31 mouse cellular contexts compared by ENCODE assay signal in the genomic region with DNA sequence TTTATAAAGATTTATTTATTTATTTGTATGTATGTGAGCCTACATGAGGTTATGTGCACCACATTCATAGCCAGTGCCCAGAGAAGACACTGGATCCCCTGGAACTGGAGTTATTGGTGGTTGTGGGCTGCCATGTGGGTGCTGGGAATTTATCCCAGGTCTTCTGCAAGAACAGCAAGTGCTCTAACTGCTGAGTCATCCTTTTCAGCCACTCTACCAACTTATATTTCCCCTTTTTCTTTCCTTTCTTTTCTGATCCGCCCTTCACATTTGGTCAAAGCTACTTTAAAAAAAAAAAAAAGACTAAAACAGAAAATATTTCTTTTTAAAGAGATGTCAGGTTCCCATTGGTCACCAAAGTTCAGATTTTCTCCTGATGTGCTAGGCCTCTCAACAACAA.
"Had no signal": no experiment of that assay in that cellular context is flagged by ENCODE, and none has a peak within 500 bp of the region (broad histone marks: within the 10 kb centered on the region; RNA-seq: fewer than 3 reads in every experiment).

No protein-coding gene starts in this region.

- H3K27ac ChIP-seq: heart, embryonic 13.5 days; heart, embryonic 15.5 days; hindbrain, embryonic 10.5 days; hindbrain, embryonic 12.5 days; hindbrain, embryonic 13.5 days; hindbrain, embryonic 14.5 days; hindbrain, embryonic 15.5 days; hindbrain, postnatal 0 days; intestine, embryonic 15.5 days; kidney, embryonic 15.5 days; kidney, postnatal 0 days; layer of hippocampus, adult 2 months; left cerebral cortex, adult 2 months had no signal

- DNase-seq: heart, postnatal 10 days; heart, postnatal 14 days; heart, postnatal 36 days; heart, postnatal 4 days; kidney, adult 11 months; kidney, adult 18-20 months; kidney, adult 2 months; kidney, adult 8-10 months; kidney, adult 9 months; kidney, postnatal 10 days; kidney, postnatal 14 days; kidney, postnatal 25 days; kidney, postnatal 36 days; kidney, postnatal 4 days; layer of hippocampus, adult 9-11 months; layer of hippocampus, postnatal 36 days had no signal

- H3K9ac ChIP-seq: heart, embryonic 12.5 days; heart, embryonic 13.5 days; heart, embryonic 15.5 days; hindbrain, embryonic 12.5 days; hindbrain, embryonic 13.5 days; hindbrain, embryonic 14.5 days; hindbrain, embryonic 15.5 days; intestine, embryonic 15.5 days; kidney, embryonic 15.5 days had no signal

- H3K36me3 ChIP-seq: heart, embryonic 12.5 days; heart, embryonic 13.5 days; heart, embryonic 15.5 days; hindbrain, embryonic 10.5 days; hindbrain, embryonic 12.5 days; hindbrain, embryonic 13.5 days; hindbrain, embryonic 15.5 days; intestine, embryonic 15.5 days; kidney, embryonic 15.5 days had no signal

- H3K4me3 ChIP-seq: heart, embryonic 12.5 days; heart, embryonic 13.5 days; heart, embryonic 15.5 days; hindbrain, embryonic 10.5 days; hindbrain, embryonic 12.5 days; hindbrain, embryonic 13.5 days; hindbrain, embryonic 15.5 days; intestine, embryonic 15.5 days; kidney, embryonic 15.5 days; layer of hippocampus, adult 2 months; left cerebral cortex, adult 2 months had no signal

- H3K4me2 ChIP-seq: heart, embryonic 11.5 days; heart, embryonic 12.5 days; heart, embryonic 13.5 days; heart, embryonic 15.5 days; hindbrain, embryonic 12.5 days; hindbrain, embryonic 13.5 days; hindbrain, embryonic 14.5 days; hindbrain, embryonic 15.5 days; intestine, embryonic 15.5 days; kidney, embryonic 15.5 days had no signal

- H3K27me3 ChIP-seq: heart, embryonic 12.5 days; heart, embryonic 13.5 days; heart, embryonic 15.5 days; hindbrain, embryonic 12.5 days; hindbrain, embryonic 13.5 days; hindbrain, embryonic 15.5 days; intestine, embryonic 15.5 days; kidney, embryonic 15.5 days had no signal

- H3K9me3 ChIP-seq: heart, embryonic 12.5 days; heart, embryonic 15.5 days; hindbrain, embryonic 10.5 days; hindbrain, embryonic 12.5 days; hindbrain, embryonic 13.5 days; hindbrain, embryonic 15.5 days; intestine, embryonic 15.5 days; kidney, embryonic 15.5 days had no signal

- H3K4me1 ChIP-seq: heart, embryonic 12.5 days; heart, embryonic 13.5 days; heart, embryonic 15.5 days; hindbrain, embryonic 10.5 days; hindbrain, embryonic 12.5 days; hindbrain, embryonic 13.5 days; hindbrain, embryonic 15.5 days; intestine, embryonic 15.5 days; kidney, embryonic 15.5 days had no signal
